Mouse (Mus musculus): Measurements from ENCODE around the gene Cep83. TPM values are rescaled to one million over a fixed set of nuclear protein-coding genes. Genes with fewer than 3 reads are reported as not detected.

The Cep83 gene
- total and polyA plus RNA-seq, 3 experiments: 5.3 to 21.2 (median 18.8) TPM

DNA sequence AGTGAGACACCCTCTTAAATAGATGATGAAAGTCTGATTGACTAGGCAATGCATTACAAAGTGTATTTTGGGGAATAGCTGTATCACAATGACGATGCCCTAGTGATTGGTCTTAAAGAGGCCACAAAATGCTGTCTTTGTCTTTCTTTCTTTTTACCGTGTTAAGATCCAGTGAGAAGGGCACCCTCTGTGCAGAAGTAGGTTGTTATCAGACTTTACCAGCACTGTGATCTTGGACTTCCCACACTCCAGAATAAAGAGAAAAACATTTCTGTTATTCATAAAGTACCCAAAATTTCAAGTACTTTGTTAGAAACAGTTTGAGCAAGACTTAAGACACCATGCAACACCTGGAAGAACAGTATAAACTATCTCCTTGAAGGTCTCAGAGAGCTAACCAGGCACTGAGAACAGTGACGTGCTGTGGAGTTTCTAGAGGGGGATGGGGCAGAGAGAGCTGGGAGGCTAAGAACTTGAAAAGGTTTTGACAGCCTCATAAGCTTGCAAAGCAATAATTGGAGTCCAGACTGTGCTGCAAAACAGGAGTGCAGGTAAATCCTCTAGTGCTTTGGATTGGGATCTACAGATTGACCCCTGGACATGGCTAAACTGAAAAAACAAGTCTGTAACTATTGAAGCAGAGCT, 92.3 kb downstream of the Cep83 start:
- H3K79me2 ChIP-seq (replicated peaks; ENCODE audit: control insufficient read depth, insufficient read depth, low read length): no peaks in the 10 kb centered on the region
- H3K27me3 ChIP-seq (ENCODE audit: control insufficient read depth, insufficient read depth, low read length): no peaks in the 10 kb centered on the region
- no peak overlapping the region for H3K27ac ChIP-seq
- H3K4me3 ChIP-seq: no peak overlapping the region
- H3K4me1 ChIP-seq (ENCODE audit: control insufficient read depth, insufficient read depth, low read length): no peaks in the 10 kb centered on the region
- H3K9ac ChIP-seq (ENCODE audit: low read depth, low read length): no peak overlapping the region
- no peaks in the 10 kb centered on the region for H3K36me3 ChIP-seq (ENCODE audit: control insufficient read depth, insufficient read depth, low read length)
- intact Hi-C loops (cut with DNase I): no loop called here
- no peak for DNase-seq
- WGBS: 85% methylated on average over 3 of the region's 3 CpGs
- TF ChIP-seq EP300 (IDR thresholded peaks at IDR 0.05; ENCODE audit: insufficient read depth, low read depth, low read length) (no peak), POLR2A (IDR thresholded peaks at IDR 0.05; ENCODE audit: insufficient read depth, low read depth, low read length) (no peak), CTCF (IDR thresholded peaks at IDR 0.05) (no peak)

DNA sequence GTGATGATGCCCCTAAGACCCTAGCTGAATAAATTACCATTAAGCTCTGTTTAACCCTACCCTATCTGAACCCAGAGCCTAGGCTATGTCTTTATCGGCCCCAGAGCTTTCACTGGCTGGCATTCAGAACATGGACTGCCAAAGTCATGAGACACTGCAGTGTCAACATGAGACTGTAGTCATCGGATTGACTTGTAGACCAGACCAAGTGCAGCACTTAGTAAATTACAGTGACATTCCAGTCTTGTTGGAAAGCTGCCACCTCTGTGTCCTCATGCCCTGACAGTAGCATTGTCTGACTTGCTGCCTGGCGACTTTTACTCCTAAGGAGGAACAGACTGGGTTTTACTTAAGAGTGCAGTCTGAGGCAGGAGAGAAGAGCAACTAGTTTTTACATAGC, 100.8 kb downstream of the Cep83 start:
- Histone ChIP-seq H3K4me1 (ENCODE audit: control insufficient read depth, insufficient read depth, low read length) (no peaks in the 10 kb centered on the region), H3K36me3 (ENCODE audit: control insufficient read depth, insufficient read depth, low read length) (peaks cover 2% of the 10 kb centered on the region), H3K27ac (peak overlapping the region; percentile 38), H3K4me3 (no peak overlapping the region), H3K79me2 (replicated peaks; ENCODE audit: control insufficient read depth, insufficient read depth, low read length) (no peaks in the 10 kb centered on the region), H3K9ac (ENCODE audit: low read depth, low read length) (no peak overlapping the region), H3K27me3 (ENCODE audit: control insufficient read depth, insufficient read depth, low read length) (no peaks in the 10 kb centered on the region)
- TF ChIP-seq EP300 (IDR thresholded peaks at IDR 0.05; ENCODE audit: insufficient read depth, low read depth, low read length) (peak; percentile 93), POLR2A (IDR thresholded peaks at IDR 0.05; ENCODE audit: insufficient read depth, low read depth, low read length) (0 out of 2 replicates have a peak, but pooled peaks have one; percentile 13), CTCF (IDR thresholded peaks at IDR 0.05) (no peak)
- 26% methylated on average over 3 of the region's 3 CpGs for WGBS
- intact Hi-C loops (cut with DNase I): no loop called here
- DNase-seq: peak in 1 of 2 experiments; percentile 61

DNA sequence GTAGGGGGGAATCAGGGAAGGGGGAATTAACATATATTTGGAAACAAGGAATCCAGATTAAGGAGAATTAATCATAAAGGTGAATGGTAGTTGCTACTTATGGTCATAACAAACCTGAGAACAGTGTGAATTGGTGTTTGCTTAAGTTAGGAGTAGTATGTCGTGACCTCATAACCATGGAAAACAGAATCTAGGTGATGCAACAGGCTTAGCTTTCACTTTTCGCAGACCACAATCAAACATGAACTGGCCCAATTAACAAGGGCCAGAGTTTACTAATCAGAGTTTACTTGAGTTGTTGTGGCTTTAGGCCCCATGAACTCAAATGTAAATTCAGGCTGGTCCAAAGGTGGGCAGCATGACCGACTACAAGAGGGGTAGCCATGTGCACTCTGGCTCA, 105.5 kb downstream of the Cep83 start:
- Histone ChIP-seq H3K27me3 (ENCODE audit: control insufficient read depth, insufficient read depth, low read length) (no peaks in the 10 kb centered on the region), H3K4me3 (no peak overlapping the region), H3K27ac (no peak overlapping the region), H3K9ac (ENCODE audit: low read depth, low read length) (no peak overlapping the region), H3K4me1 (ENCODE audit: control insufficient read depth, insufficient read depth, low read length) (no peaks in the 10 kb centered on the region), H3K36me3 (ENCODE audit: control insufficient read depth, insufficient read depth, low read length) (no peaks in the 10 kb centered on the region; the same call in 1 of the 2 replicates), H3K79me2 (replicated peaks; ENCODE audit: control insufficient read depth, insufficient read depth, low read length) (no peaks in the 10 kb centered on the region)
- intact Hi-C loops (cut with DNase I): no loop called here
- WGBS: 96% methylated on average over 3 of the region's 3 CpGs
- TF ChIP-seq CTCF (IDR thresholded peaks at IDR 0.05): no peak
- no peak for TF ChIP-seq POLR2A (IDR thresholded peaks at IDR 0.05; ENCODE audit: insufficient read depth, low read depth, low read length)
- TF ChIP-seq EP300 (IDR thresholded peaks at IDR 0.05; ENCODE audit: insufficient read depth, low read depth, low read length): no peak
- DNase-seq: no peak

DNA sequence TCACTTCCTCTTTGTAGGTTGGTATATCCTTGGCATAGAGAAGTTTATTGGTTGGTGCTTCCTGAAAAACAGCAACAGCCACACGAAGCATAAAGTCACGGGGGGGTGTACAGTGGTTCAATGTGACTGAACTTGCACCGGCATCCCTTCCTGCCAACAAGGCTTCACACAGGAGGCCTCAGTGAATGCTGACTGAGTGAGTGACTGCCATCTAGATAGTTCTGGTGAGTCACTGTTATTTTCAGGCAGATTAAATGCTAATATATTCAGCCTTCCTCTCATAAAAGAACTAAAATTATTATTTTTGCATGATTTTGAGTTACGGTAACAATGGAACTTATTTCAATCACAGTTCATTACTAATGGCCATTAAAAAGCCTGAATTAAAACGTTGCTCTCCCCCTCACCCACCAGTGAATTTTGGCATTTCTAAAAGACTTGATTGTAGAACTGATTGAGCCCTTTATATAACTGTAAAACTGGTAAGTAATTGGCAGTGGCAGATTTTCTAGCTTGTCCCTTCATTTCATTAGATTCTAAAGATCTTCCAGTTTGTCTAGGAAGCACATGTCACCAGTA, 106.3 kb downstream of the Cep83 start:
- Histone ChIP-seq H3K79me2 (replicated peaks; ENCODE audit: control insufficient read depth, insufficient read depth, low read length) (no peaks in the 10 kb centered on the region), H3K36me3 (ENCODE audit: control insufficient read depth, insufficient read depth, low read length) (no peaks in the 10 kb centered on the region; the same call in 1 of the 2 replicates), H3K27ac (no peak overlapping the region), H3K9ac (ENCODE audit: low read depth, low read length) (no peak overlapping the region), H3K4me1 (ENCODE audit: control insufficient read depth, insufficient read depth, low read length) (no peaks in the 10 kb centered on the region), H3K4me3 (no peak overlapping the region), H3K27me3 (ENCODE audit: control insufficient read depth, insufficient read depth, low read length) (no peaks in the 10 kb centered on the region)
- 84% methylated on average over 5 of the region's 5 CpGs for WGBS
- TF ChIP-seq EP300 (IDR thresholded peaks at IDR 0.05; ENCODE audit: insufficient read depth, low read depth, low read length) (no peak), CTCF (IDR thresholded peaks at IDR 0.05) (no peak), POLR2A (IDR thresholded peaks at IDR 0.05; ENCODE audit: insufficient read depth, low read depth, low read length) (no peak)
- DNase-seq: no peak
- intact Hi-C loops (cut with DNase I): no loop called here

DNA sequence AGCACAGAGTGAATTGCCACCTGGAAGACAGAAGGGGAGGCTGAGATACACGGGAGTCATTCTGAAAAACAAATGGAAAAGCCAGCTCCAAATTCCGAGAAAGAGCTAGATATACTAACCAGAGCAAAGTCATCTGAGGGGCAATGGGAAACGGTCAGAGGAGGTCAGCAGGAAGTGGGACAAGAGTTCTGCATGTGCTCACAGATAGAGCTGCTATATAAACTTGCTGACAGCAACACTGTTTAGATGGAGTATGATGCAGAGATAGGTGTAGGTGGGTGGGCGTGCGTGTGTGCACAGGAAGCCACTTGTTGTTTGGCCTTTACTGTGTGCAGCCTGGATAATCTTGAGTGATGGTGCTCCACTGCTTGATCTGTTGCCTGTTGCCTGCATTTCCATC, 109.7 kb downstream of the Cep83 start:
- no peaks in the 10 kb centered on the region for H3K36me3 ChIP-seq (ENCODE audit: control insufficient read depth, insufficient read depth, low read length)
- H3K9ac ChIP-seq (ENCODE audit: low read depth, low read length): no peak overlapping the region
- no peak overlapping the region for H3K4me3 ChIP-seq
- no peaks in the 10 kb centered on the region; the same call in 1 of the 2 replicates for H3K4me1 ChIP-seq (ENCODE audit: control insufficient read depth, insufficient read depth, low read length)
- H3K27me3 ChIP-seq (ENCODE audit: control insufficient read depth, insufficient read depth, low read length): no peaks in the 10 kb centered on the region
- WGBS: 42% methylated on average over 5 of the region's 5 CpGs
- H3K27ac ChIP-seq: no peak overlapping the region
- intact Hi-C loops (cut with DNase I): no loop called here
- DNase-seq: no peak
- TF ChIP-seq EP300 (IDR thresholded peaks at IDR 0.05; ENCODE audit: insufficient read depth, low read depth, low read length) (no peak), POLR2A (IDR thresholded peaks at IDR 0.05; ENCODE audit: insufficient read depth, low read depth, low read length) (no peak), CTCF (IDR thresholded peaks at IDR 0.05) (no peak)
- no peaks in the 10 kb centered on the region for H3K79me2 ChIP-seq (replicated peaks; ENCODE audit: control insufficient read depth, insufficient read depth, low read length)

Data from heart, adult 2 months (tissue).